Mouse (Mus musculus) central nervous system, embryonic 18 days (tissue): ENCODE measurements around the gene Olfr1428. TPM values are rescaled to one million over a fixed set of nuclear protein-coding genes. Genes with fewer than 3 reads are reported as not detected.

ENCODE experiments used
- polyA plus RNA-seq: library from polyadenylated mRNA; depleted of rRNA; stranded (reverse); fragments of >200 nt; gene quantifications from 2 replicates; pipeline ENCODE4 v1.2.3, GENCODE M21; 2012; rRNA removed

Olfr1428 gene
- polyA plus RNA-seq = not detected in 2 replicates

DNA sequence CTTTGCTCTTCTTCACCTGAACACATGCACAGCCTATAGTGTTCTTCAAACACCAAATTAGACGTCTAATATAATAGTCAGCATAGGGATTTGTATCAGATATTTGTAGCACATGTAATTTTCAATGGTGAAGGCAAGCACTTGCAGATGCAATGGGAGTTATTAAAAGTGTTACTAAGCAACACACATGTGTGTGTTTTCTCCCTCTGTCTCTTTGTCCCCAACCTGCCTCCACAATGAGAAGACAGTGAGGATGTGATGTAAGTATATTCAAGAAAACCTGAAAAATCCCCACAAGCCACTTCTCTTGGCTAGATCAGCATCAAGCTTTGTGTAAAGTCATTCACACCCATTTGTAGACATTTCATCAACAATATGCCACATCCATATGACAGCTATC lies at the start of gene Olfr1428:
TSS of gene Olfr1428 (minus strand) at position 101 of the 400 bp plus-strand sequence.

DNA sequence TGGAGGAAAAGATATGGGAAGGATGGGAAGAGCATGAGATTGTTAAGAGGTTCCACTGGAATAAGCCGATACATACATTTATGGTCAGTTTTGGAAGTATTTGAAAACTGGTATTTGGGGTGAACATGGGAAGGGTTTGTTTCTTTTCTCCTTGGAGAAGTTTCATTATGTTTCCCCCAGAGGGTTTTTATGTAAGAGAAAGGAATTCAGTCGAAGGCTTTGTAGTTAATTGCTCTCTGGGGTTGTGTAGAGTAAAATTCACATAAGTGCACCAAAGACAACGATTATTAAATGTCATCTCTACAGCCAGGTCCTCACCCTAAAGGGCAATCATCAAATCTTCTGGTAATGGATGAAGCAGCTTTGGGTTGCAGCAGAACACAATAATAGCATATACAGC lies 7.4 kb upstream of the Olfr1428 start, which contains the start of gene Olfr76:
TSS of gene Olfr76 (minus strand) at position 101 of the 400 bp plus-strand sequence.

DNA sequence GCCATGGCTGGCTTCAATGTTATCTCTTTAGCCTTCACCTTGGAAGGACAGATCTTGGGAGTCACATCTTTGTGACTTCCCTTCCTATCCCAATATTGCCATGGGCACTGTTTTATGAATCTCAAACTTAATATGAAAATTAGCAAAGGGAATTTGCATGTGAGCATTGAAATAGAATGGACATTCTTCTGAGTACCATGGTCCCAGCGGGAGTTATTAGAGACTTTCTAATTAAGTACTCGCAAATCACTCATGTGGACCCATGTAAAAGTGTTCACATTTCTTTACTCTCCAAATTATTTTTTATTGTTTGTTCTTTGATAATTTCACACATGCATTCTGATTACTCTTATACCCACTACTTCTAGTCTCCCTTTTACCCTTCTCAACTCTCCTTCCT lies 12.5 kb downstream of the Olfr1428 start, which contains the start of gene Olfr1427:
TSS of gene Olfr1427 (minus strand) at position 101 of the 400 bp plus-strand sequence.

DNA sequence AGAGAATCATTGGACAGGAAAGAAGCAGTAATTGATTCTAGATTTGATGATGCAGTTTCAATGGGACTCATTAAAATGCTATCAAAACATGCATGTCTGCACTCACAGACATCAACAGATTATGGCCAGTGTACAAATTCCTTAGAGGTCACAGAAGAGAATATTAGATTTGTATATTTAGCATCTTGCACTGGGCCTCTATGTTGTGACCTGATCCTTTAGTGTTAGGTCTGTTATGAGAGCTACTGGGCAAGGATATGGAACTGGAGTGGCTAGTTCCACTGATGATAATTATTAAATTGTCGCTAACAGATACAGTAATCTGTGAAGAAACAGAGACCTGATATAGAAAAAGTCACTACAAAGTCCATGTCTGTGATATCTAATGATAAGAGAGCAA lies 23.8 kb downstream of the Olfr1428 start, which contains the start of gene Olfr1426:
TSS of gene Olfr1426 (minus strand) at position 101 of the 400 bp plus-strand sequence.

DNA sequence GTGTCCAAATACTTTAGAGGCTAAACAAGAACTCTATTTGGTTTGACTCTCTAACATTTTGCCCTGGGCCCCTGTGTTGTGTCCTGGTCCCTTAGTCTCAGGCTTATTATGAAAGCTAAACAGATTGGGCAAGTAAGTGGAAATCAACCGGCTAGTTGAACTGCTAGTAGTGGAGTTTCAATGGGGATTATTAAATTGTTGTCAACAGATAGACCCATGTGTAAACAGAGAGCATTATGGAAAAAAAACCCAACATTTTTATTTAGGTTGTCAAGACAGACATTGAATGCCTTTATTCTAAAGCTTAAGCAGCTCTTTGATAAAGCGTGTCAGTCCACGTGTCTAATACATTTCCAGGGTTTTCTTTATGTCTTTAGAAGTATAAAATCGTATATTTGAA lies 38.1 kb downstream of the Olfr1428 start, which contains the start of gene Olfr1425:
TSS of gene Olfr1425 (minus strand) at position 101 of the 400 bp plus-strand sequence.

DNA sequence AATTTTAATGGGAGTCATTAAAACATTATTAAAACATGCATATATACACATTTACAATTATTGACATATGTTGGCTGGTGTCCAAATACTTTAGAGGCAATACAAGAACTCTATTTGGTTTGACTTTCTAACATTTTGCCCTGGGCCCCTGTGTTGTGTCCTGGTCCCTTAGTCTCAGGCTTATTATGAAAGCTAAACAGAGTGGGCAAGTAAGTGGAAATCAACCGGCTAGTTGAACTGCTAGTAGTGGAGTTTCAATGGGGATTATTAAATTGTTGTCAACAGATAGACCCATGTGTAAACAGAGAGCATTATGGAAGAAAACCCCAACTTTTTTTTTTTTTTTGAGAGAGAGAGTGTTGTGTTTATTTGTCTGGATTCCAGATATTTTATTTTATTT lies 53.1 kb downstream of the Olfr1428 start, which contains the start of gene Olfr1424:
TSS of gene Olfr1424 (minus strand) at position 101 of the 400 bp plus-strand sequence.

Other genes starting within 250 kb of the Olfr1428 start
- gene Olfr1419, start 240.8 kb downstream of the Olfr1428 start, polyA plus RNA-seq = 0.04 TPM in 2 replicates
- gene Olfr1420, start 229.3 kb downstream of the Olfr1428 start, polyA plus RNA-seq = not detected in 2 replicates
- gene Patl1, start 203.5 kb downstream of the Olfr1428 start, polyA plus RNA-seq = 26.2 and 28.7 TPM in 2 replicates
- gene Osbp, start 150.0 kb downstream of the Olfr1428 start, polyA plus RNA-seq = 32.1 and 33.5 TPM in 2 replicates
- not detected in 2 replicates for gene Olfr1423, start 74.6 kb downstream of the Olfr1428 start, polyA plus RNA-seq
- gene Olfr1424, start 53.2 kb downstream of the Olfr1428 start, polyA plus RNA-seq = 0.14 TPM in 1 of 2 replicates, not detected in the other
- gene Olfr1425, start 38.2 kb downstream of the Olfr1428 start, polyA plus RNA-seq = not detected in 2 replicates
- not detected in 2 replicates for gene Olfr1426, start 23.9 kb downstream of the Olfr1428 start, polyA plus RNA-seq
- not detected in 2 replicates for gene Olfr1427, start 12.6 kb downstream of the Olfr1428 start, polyA plus RNA-seq
- not detected in 2 replicates for gene Olfr76, start 7.3 kb upstream of the Olfr1428 start, polyA plus RNA-seq
- not detected in 2 replicates for gene Olfr1555-ps1, start 54.2 kb upstream of the Olfr1428 start, polyA plus RNA-seq
- gene Olfr1431, start 84.7 kb upstream of the Olfr1428 start, polyA plus RNA-seq = not detected in 2 replicates
- gene Olfr1432, start 116.7 kb upstream of the Olfr1428 start, polyA plus RNA-seq = not detected in 2 replicates
- not detected in 2 replicates for gene Olfr262, start 125.8 kb upstream of the Olfr1428 start, polyA plus RNA-seq
- gene Olfr235, start 145.1 kb upstream of the Olfr1428 start, polyA plus RNA-seq = not detected in 2 replicates
- not detected in 2 replicates for gene Olfr1434, start 164.0 kb upstream of the Olfr1428 start, polyA plus RNA-seq
- gene Olfr1436, start 183.2 kb upstream of the Olfr1428 start, polyA plus RNA-seq = not detected in 2 replicates
- not detected in 2 replicates for gene Olfr1437, start 209.2 kb upstream of the Olfr1428 start, polyA plus RNA-seq
- not detected in 2 replicates for gene Olfr1438-ps1, start 220.0 kb upstream of the Olfr1428 start, polyA plus RNA-seq